ENCODE assay signal across 8 mouse cellular contexts in genomic region chr11:117043524-117043923, GRCm38 (mm10).
DNase-seq lines count a peak whose midpoint lies in the region; ATAC-seq and TF ChIP-seq lines count a peak whose summit lies in the region.

No protein-coding gene starts in this region.

- H3K27me3 ChIP-seq in G1E (ENCODE audit: insufficient read depth, low read length) = peaks cover 44% of the 10 kb centered on the region
- peaks cover 27% of the 10 kb centered on the region for H3K27me3 ChIP-seq in forebrain, embryonic 10.5 days (ENCODE audit: poor library complexity, severe bottlenecking)
- H3K27me3 ChIP-seq in midbrain, embryonic 14.5 days (ENCODE audit: control insufficient read depth, insufficient read depth, low read length) = no peaks in the 10 kb centered on the region

- no peak overlapping the region for H3K9ac ChIP-seq in midbrain, embryonic 14.5 days (replicated peaks; ENCODE audit: low read length)

- H3K36me3 ChIP-seq in G1E (replicated peaks) = no peaks in the 10 kb centered on the region
- no peaks in the 10 kb centered on the region for H3K36me3 ChIP-seq in forebrain, embryonic 10.5 days (replicated peaks)
- H3K36me3 ChIP-seq in midbrain, embryonic 14.5 days (ENCODE audit: control insufficient read depth, insufficient read depth, low read length) = no peaks in the 10 kb centered on the region

- H3K4me3 ChIP-seq in G1E (ENCODE audit: low read depth, low read length) = no peak overlapping the region
- no peak overlapping the region for H3K4me3 ChIP-seq in forebrain, embryonic 10.5 days
- H3K4me3 ChIP-seq in midbrain, embryonic 14.5 days (replicated peaks; ENCODE audit: low read depth, low read length) = no peak overlapping the region

- peak; percentile 78 for TF ChIP-seq CTCF in G1E (IDR thresholded peaks at IDR 0.05; ENCODE audit: low read depth, low read length)

- 10% methylated on average over 8 of the region's 8 CpGs for WGBS in forebrain, embryonic 10.5 days
- WGBS in midbrain, embryonic 14.5 days = 9% methylated on average over 8 of the region's 8 CpGs

- no peak overlapping the region for H3K4me2 ChIP-seq in midbrain, embryonic 14.5 days (ENCODE audit: low read length)

- peak; percentile 69 for DNase-seq in G1E (ENCODE audit: low spot score)
- DNase-seq in adrenal gland, postnatal 25 days = peak; percentile 72
- DNase-seq in forebrain, embryonic 10.5 days (ENCODE audit: extremely low spot score, low spot score) = peak; percentile 72
- DNase-seq in heart, postnatal 14 days = peak; percentile 64 to 77
- DNase-seq in layer of hippocampus, postnatal 36 days = peak; percentile 64 to 66
- peak; percentile 88 for DNase-seq in midbrain, embryonic 14.5 days
- peak; percentile 38 for DNase-seq in spleen, adult 12 weeks (ENCODE audit: low spot score)

- no peak overlapping the region for H3K27ac ChIP-seq in forebrain, embryonic 10.5 days
- no peak overlapping the region for H3K27ac ChIP-seq in midbrain, embryonic 14.5 days (replicated peaks; ENCODE audit: low read depth, low read length)

- intact Hi-C loops in heart, postnatal 14 days (cut with DNase I) = no loop called here

- peaks cover 3% of the 10 kb centered on the region; the same call in 1 of the 2 replicates for H3K4me1 ChIP-seq in G1E (ENCODE audit: insufficient read depth, low read depth, low read length)
- H3K4me1 ChIP-seq in forebrain, embryonic 10.5 days = peaks cover 46% of the 10 kb centered on the region
- H3K4me1 ChIP-seq in midbrain, embryonic 14.5 days (ENCODE audit: control insufficient read depth, insufficient read depth, low read length) = peaks cover 19% of the 10 kb centered on the region

- no peak for ATAC-seq in G1E (ENCODE audit: extremely low read depth, insufficient number of reproducible peaks, low FRiP score, poor library complexity, severe bottlenecking)
- no peak for ATAC-seq in midbrain, embryonic 14.5 days (ENCODE audit: low FRiP score, low TSS enrichment)
- no peak for ATAC-seq in inflammation-experienced regulatory T-cells, adult 6 months

- peaks cover 4% of the 10 kb centered on the region for H3K9me3 ChIP-seq in G1E (replicated peaks)
- no peaks in the 10 kb centered on the region for H3K9me3 ChIP-seq in forebrain, embryonic 10.5 days
- H3K9me3 ChIP-seq in midbrain, embryonic 14.5 days (ENCODE audit: control insufficient read depth, low read length) = no peaks in the 10 kb centered on the region

Comparison
In these comparisons a context has a peak if more than half of its experiments do, and no peak if none do; other contexts are left out.
1. DNase-seq: peak in every context shown above with its lines; median percentile 88 in midbrain, embryonic 14.5 days; 72 in adrenal gland, postnatal 25 days; 72 in forebrain, embryonic 10.5 days; 70 in heart, postnatal 14 days; 69 in G1E; 65 in layer of hippocampus, postnatal 36 days; 38 in spleen, adult 12 weeks.